Mouse (Mus musculus) gastrocnemius, postnatal 25 days (tissue): Measurements from ENCODE around the gene Iffo1. TPM values are rescaled to one million over a fixed set of nuclear protein-coding genes. Genes with fewer than 3 reads are reported as not detected.

Experiments used
- DNase-seq: peaks from one replicate; pipeline ENCODE4 v3.0.0; 2022
- long read RNA-seq, 2 experiments: library from polyadenylated mRNA; stranded (forward); transcript quantifications; one replicate each; pipeline ENCODE4 v2.0.0; 2021
- total RNA-seq, 2 experiments: library from RNA; stranded (reverse); gene quantifications; 1 replicate in 1 of 2; 2 replicates in 1 of 2; pipeline ENCODE4 v1.2.3; 2021

Iffo1 gene
- 10 to 100 TPM; 12.4 to 15.3 TPM for total RNA-seq
- long read RNA-seq, experiment 1, partial matches to known transcripts: 7 of 13 reads
- long read RNA-seq, experiment 1, other reads (novel, unspliced or antisense): 6 of 13 reads
- long read RNA-seq, experiment 2, partial matches to known transcripts: 9 of 17 reads
- long read RNA-seq, experiment 2, other reads (novel, unspliced or antisense): 5 of 17 reads

DNA sequence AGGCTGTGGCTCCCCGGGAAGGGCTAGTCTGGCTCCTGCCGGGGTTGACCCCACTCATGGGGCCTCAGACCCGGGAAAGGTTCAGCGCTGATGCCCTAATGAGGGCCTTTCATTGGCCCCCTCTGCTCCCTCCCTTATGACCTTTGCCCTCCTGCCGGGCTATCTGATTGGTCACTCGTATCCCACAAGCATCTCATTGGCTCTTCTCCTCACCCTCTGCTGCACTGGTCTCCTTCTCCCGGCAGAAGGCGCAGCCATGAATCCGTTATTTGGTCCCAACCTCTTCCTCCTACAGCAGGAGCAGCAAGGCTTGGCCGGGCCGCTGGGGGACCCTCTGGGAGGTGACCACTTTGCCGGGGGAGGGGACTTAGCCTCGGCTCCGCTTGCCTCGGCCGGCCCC, at the start of gene Iffo1:
Iffo1 (plus strand) TSS at position 241 of the 400 bp plus-strand sequence.
- peak; percentile 92 for DNase-seq

DNA sequence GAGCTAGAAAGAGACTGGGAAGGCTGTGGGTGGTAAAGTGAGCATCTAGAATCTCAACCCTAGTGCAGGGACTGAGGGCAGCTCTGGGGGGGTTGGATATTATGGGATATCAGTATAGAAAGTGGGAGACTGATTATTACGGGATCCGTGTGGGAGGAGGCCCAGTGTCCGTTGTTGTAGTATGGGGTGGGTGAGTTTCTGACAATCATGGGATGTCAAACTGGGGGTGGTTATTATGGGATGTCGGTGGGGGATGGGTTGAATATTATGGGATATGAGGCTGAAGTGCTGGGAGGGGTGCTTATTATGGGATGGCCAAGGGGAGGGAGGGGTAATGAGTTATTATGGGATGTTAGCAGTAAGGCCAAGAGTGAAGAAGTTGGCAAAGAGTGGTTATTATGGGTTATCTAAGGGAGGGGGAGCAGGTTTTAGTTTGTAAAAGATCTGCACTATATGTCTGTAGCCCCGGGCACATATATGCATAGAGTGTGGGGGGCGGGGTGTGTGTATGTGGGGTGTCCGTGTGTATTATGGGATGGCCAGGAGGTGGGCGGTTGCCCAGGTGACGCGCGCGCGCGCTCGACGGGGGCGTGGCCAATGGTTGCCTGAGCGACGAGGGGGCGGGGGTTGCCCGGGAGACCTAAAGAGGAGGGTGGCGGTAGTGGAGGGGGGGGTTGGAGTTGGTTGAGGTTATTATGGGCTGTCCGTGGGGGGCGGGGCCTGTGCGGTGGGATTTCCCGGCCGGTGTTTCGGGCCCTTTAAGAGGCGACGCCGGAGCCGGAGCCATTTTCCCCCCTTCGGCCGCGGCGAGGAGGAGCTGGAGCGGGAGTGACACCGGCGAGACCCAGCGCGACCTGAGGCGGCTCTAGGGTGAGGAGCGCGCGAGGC, 49.4 kb upstream of the Iffo1 start, which contains the start of gene Chd4:
Chd4 (plus strand) TSS at position 591 of the 888 bp plus-strand sequence.
- DNase-seq: peak; percentile 93

DNA sequence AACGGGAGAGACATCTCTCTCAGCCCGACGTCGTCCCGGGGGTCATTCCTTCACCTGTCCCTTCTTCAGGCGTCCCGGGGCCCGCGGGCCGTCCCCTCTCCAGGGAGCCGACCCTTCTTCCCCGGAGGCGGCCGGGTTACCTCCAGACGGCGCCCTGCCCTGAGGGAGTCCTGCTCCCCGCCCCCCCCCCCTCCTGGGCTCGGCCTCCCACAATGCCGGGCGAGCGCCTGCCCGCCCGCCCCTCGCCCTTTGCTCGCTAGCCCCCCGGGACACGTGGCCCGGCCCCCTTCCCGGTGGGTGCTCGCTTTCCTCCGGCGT, 48.8 kb upstream of the Iffo1 start:
- no peak for DNase-seq

DNA sequence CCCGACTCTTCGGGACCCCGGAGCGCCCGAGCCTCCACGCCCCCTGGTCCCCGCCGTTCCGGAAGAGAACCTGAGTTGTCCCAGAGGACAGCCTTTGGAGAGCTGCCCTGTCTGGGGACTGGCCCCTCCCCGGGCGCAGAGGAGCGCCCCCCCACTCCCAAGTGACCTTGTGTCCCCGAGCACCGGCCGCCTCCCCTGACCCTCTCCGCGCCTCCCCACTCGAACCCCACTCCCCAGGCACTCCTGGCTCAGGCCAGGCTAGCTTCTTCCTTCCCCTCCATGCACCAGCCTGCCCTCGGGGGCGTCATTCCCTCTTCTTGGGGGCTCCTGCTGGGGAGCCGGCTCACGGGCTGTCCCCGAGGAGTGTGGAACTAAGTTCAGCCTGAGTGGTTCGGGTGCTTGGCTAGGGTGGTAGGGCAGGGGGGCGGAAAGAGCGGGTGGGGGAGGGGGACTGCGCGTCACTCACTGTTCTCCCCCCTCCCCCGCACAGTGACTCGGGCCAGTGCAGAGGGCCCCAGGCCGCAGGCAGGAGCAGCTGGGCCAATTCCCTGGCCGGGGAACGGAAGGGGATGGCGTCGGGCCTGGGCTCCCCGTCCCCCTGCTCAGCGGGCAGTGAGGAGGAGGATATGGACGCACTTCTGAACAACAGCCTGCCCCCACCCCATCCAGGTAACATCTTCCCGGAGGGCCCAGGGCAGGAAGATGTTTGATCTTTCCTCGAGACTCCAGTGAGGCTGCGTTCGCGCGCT, 48.3 kb upstream of the Iffo1 start:
- peak; percentile 72 for DNase-seq

DNA sequence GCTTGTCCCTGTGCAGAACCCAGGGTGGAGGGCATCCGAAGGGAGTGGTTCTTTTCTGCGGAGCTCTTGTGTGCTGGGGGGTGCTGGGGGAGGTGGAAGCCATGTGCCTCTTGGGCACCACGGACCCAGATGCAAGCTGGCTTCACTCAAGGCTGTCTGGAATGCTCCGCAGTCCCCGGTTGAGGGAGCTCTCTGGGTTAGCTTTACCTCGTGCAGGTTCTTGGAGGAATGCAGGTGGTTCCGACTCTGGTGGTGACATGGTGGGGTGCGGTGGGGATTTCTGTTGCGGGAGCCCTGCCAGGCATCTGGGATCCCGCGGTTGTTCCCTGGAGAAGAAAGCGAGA, 47.7 kb upstream of the Iffo1 start:
- peak; percentile 20 for DNase-seq

DNA sequence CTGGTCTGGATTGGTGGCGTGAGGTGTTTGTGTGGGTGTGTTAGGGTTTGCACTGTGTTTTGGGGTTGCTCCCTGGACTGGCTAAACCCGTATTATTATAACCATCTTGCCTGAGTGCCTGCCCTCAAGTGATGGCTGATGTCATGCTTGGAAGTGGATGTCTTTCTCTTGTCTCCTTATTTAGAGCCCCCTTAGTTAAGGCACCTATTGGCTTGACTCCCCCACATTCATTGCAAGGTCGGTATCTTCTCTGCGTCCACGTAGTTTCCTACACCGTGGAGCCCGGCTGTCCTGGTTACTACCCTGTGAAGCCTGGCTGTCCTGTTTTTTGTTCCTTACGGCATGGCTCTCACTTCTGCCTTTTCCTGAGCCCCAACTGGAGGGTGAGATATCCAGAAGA, 47.1 kb upstream of the Iffo1 start:
- DNase-seq: no peak

DNA sequence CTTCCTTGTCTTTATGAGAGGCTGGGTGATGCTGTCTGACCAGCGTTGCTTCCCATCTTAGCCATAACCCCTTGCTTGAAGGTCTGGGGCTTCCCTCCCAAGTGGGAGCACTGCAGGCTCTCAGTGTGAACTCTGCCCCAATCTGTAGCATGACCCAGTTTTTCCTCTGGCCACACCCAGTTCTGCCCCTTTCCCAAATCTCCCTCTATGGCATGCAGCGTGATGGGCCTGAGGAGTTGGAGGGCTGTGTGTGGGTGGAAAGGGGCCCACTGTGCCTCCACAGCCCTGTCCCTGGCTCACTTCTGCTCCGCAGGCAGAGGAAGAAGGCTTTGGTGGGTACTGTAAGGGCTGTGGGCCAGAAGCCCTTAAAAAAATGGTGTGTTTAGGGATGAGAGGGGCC, 46.5 kb upstream of the Iffo1 start:
- peak; percentile 19 for DNase-seq

DNA sequence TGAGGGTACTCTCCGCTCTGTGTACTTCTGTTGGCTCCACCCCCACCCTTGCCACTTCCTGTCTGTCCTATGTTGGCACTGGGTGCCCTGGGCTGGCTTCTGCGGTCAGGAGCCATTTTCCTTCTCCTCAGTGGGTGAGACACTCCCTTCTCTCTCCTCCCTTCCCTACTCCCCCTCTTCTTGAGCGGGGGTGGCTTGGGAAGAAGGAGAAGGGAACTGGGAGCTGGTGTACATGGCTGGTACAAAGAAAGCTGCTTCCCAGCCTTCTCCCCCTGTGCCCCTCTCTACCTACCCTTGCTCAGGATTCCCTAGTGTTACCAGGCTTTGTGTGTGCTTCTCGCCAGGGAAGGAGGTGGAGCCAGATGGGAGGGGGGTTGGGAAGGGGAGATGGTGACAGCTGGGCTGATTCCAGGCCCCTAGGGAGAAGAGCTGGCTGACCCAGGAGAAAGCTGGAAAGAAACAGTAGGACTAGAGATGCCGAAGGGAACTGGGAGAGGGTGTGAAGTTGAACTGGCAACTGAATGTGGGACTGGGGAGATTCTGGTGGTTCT, 45.5 kb upstream of the Iffo1 start:
- peak; percentile 44 for DNase-seq

DNA sequence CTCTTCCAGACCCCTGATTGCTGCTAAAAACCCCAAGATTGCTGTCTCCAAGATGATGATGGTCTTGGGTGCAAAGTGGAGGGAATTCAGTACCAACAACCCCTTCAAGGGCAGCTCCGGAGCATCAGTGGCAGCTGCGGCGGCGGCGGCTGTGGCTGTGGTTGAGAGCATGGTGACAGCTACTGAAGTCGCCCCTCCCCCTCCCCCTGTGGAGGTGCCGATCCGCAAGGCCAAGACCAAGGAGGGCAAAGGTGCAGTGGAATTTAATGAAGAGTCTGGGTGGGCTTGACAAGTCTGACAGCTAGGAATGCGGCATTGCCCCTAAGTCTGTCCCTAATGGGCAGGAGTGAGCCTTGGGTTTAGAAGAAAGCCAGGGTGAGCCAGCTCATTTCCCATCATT, 43.6 kb upstream of the Iffo1 start:
- no peak for DNase-seq

DNA sequence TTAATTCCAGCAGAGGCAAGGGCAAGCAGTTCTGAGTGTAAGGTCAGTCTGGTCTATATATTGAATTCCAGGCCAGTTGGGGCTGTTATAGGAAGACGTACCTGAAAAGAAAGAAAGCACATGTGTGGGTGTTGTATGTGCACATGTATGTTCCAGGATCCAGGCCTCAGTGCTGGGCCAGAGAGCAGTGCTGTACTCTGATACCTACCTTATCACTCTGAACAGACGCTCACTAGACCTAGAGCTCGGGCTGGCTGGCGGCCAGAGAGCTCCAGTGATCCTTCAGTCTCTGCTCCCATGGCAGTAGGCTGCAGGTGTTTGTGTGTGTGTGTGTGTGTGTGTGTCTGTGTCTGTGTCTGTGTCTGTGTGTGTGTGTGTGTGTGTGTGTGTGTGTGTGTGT, 40.8 kb upstream of the Iffo1 start:
- no peak for DNase-seq

DNA sequence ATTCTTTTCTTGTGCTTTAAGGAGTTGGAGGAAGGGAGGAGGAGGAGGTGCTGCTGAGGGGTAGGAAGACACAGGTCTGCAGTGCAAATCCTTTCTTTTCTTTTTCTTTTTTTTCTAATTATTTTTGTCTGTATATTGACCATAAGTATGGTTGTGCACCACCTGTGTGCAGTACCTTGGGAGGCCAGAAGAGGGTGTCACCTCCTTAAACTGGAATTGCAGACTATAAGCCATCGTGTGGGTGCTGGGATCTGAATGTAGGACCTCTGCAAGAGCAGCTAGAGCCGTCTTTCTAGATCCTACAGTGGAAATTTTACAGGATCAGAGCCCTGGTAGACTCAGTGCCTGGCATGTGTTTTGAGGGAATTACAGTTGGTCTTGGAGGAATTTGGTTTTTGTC, 37.3 kb upstream of the Iffo1 start:
- no peak for DNase-seq

DNA sequence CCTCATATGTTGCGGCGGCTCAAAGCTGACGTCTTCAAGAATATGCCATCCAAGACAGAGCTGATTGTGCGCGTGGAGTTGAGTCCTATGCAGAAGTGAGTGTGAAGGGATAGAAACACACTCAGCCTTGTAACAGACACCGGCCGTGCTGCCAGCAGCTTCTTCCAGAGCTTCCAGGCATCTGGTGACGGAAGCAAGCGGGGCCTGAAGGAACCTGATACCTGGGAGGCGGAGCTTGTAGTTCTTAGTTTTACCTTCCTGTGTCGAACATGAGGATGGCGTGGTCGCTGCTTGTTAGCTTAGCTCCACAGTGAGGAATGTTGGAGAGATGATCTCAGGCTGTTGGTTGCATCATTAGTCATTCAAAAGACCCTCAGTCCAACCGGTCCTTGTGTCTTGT, 35.7 kb upstream of the Iffo1 start:
- no peak for DNase-seq

DNA sequence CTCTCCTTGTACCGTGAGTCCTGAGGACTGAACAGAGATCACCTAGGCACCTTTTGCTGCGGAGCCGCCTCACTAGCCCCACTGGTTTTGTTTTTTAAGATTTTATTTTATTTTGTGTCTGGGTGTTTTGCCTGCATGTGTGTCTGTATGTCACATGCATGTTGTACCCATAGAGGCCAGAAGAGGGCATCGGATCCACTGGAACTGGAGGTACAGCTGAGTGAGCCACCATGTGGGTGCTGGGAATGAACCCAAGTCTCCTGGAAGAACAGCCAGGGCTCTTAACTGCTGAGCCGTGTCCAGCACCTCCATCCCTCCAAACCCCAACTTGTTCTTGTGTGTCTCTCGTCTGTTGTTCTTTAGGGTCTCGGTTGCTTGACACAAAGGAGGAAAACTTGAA, 34.1 kb upstream of the Iffo1 start:
- no peak for DNase-seq

DNA sequence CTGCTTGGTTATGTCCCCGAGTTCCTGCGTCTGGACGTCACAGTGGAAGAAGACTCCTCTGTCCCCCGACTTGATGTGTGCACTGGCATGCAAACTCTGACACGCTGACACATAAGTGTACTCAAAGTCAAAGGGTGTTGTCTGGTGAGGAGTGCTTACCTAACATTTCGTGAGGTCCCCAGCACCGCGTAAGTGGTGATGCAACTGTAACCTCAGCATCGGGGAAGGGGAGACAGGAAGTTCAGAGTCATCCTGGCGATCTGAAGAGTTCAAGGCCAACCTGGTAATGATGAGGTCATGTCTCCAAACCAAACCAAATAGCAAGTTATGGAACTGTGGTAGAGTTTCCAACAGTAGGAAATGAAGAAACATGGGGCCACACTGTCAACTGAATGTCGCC, 32.5 kb upstream of the Iffo1 start:
- DNase-seq: no peak

DNA sequence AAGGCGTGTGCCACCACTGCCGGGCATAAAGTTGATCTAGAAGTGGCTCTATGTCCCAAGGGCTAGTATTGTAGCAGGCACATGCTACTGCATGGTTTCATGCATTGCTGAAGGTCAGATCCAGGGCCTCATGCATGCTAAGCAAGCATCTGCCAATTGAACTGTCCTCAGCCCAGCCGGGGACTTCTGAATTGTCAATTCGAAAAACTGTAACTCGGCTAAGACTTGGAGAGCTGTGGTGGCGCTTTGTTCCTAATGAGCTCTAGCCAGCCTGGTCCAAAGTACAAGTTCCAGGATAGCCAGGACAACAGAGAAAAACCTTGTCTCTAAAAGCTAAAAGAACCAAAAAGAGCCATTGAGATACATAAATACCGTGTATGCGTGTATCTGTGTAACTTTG, 25.7 kb upstream of the Iffo1 start:
- DNase-seq: no peak

DNA sequence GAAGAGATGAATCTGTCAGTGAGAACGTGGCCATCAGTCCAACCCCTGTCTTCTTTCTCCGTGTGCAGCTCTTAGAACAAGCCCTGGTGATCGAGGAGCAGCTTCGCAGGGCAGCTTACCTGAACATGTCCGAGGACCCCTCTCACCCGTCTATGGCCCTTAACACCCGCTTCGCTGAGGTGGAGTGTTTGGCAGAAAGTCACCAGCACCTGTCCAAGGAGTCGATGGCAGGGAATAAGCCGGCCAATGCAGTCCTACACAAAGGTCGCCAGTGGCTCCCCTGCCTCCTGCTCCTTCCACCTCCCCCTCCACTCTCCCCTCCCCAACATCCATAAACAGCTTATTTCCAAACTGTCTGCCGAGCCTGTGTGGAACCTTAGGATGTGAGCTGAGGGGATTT, 16.3 kb upstream of the Iffo1 start:
- DNase-seq: no peak

DNA sequence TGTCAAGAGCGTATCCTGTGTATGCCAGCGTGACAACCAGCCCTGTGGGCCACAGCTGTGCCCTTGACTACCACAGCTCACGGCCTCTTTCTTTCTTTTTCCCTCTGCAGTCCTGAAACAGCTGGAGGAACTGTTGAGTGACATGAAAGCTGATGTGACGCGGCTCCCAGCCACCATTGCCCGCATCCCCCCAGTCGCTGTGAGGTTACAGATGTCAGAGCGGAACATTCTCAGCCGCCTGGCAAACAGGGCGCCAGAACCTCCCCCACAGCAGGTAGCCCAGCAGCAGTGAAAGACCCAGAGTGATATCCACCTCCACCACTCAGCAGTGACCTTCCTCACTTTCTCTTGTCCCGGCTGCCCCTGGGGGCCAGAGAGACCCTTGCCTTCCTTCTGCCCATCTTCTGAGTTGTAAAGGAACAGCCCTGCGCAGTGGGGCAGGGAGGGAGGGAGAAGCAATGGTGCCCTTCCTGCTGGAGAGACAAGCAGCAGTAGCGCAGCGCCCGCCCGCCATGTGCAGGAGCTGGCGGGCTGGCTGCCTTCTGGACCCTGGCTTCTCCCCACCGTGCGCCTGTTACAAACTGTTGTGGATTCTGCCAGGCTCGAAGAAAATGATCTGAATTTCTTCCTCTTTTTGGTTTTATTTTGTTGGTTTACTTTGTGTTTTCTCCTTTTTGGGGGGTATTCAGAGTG, 15.2 kb upstream of the Iffo1 start:
- no peak for DNase-seq

DNA sequence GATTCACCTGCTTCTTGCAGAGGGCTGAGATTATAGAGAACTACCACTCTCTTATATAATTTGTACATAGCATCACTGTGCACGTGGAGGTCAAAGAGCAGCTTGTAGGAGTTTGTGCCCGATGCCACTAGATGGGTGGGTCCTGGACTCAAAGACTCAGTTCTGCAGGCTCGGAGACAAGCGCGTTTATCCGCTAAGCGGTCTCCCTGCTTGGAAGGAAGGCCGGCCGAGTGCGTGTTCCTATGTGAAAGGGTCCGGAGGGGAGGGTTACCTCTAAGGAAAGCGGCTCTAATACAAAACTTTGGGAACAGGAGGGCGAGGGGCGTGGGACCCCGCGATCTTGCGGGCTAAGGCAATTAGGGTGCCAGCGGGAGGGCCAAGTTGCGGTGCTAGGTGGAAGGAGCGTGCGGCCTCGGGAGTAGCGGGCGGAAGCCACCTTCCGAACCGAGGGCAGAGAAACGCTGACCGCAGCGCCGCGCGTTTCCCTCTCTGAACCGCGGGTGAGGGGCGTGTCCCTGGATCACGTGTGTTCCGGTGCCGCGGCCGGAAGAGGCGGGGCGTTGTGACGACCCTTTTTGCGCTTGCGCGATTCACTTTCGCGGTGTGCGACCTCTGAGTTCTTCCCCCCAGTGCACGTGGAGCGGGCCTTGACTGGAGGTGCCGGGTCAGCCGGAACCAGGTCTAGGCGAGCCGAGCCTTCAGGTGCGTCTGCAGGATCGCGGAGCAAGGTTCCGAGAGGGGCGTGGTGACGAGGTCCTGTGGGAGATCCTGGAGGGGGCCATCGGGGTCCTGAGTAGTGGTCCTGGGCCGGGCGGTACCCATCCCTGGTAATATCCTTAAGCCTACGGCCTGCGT, 13.5 kb upstream of the Iffo1 start, which contains the start of gene Nop2:
Nop2 (plus strand) TSS at position 608 of the 855 bp plus-strand sequence.
- DNase-seq: peak; percentile 82

DNA sequence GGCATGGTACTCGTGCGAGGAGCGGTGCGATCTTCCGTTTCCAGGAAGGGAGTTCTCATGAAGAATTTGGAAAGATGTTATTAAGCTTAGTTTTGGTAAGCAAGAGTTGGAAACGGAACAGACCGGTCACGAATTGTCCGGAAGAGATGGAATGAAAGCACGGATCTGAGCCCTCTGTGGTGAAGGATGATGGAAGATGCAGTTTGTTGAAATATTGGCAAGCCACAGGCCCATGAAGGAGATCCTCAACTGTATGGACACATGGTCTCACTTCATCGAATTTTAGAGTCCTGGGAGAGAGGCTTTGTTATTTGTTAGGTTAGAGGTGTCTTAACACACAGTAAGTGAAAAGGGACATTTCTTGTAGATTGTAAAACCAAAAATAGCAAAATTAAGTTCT, 12.6 kb upstream of the Iffo1 start:
- no peak for DNase-seq

DNA sequence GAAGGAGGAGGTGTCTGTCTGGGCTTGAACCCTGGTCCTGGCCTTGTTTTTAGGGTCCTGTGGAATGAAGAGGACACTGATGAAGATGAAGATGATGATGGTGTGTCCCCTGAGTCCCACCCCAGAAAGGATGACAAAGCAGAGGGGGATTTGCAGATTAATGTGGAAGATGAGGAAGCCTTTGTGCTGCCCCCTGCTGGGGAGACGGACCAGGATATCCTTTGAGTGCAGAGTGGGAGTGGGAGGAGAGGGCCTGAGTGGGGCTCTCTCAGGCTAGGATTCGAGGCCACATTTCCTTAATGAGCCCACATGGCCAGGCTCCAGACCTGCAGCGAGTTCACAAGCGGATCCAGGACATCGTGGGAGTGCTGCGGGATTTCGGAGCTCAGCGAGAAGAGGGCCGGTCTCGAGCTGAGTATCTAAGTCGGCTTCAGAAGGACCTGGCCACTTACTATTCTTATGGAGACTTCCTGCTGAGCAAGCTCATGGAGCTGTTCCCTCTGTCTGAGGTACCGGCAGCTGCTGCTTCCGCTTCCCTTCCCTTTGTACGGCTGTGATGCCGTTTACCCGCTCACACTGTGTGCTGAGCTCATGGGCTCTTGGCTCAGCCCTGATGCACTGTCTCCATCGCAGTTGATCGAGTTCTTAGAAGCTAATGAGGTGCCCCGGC, 7.9 kb upstream of the Iffo1 start:
- no peak for DNase-seq

DNA sequence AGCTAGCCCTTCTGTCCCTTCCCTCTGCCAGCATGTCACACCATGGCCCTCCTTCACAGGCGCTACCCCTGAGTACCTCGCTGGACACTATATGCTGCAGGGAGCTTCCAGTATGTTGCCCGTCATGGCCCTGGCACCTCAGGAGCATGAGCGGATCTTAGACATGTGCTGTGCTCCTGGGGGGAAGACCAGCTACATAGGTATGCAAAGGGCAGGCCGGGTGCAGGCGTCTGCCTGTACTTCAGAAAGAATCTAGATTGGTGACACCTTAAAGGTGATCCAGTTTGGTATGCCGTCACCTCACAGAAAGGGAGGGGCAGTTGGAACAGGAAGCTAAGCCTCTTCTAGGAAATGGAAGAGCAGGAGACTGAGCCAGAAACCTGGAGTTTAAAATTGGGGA, 5.3 kb upstream of the Iffo1 start:
- no peak for DNase-seq
